Mouse (Mus musculus): Measurements from ENCODE around the gene Actn1.

The Actn1 gene

GRCm38 (mm10) chr12:80146227-80147223 lies 113.6 kb downstream of the Actn1 start:
- no peak for TF ChIP-seq GATA4 (IDR thresholded peaks at IDR 0.05; ENCODE audit: insufficient replicate concordance, low read length)

DNA sequence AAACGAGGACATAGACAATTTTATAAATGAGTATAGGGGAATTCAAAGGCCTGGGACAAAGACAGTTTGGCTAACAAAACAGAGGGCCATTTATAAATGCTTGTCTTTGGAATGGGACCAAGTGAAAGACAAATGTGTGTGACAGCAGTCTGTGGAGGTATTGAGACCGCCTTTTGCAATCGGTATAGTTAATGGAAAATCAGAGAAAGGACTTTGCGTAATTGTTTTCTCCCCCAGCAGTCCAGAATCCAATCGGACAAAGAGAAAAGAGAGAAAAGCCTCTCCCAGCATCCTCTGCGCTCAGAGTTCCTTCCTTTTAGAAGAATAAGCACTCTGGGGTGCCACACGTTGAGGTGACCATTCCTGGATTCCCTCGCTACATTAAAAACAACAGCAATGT lies 114.8 kb downstream of the Actn1 start:
- TF ChIP-seq GATA4 (IDR thresholded peaks at IDR 0.05; ENCODE audit: insufficient replicate concordance, low read length), result no peak

GRCm38 (mm10) chr12:80144846-80145245 lies 115.3 kb downstream of the Actn1 start:
- no peak for TF ChIP-seq GATA4 (IDR thresholded peaks at IDR 0.05; ENCODE audit: insufficient replicate concordance, low read length)

DNA sequence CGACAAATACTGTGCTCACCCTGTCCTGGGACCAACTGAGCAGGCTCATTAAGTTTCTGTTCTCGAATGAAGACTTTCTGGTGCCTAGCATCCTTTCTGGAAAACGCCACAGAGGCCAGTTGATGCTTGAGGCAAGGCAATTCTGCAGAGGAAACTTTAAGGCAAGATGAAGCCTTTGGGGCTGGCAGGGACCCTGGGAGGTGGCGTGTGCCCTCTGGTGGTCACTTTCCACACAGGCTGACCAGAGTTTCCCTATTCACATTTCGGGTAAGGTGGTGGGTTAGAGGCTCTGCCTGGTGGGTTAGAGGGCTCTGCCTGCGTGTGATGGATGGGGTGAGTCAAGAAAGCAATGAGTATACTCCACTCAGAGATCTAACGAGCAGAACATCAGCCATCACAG lies 118.7 kb downstream of the Actn1 start:
- no peak for TF ChIP-seq GATA4 (IDR thresholded peaks at IDR 0.05; ENCODE audit: insufficient replicate concordance, low read length)

DNA sequence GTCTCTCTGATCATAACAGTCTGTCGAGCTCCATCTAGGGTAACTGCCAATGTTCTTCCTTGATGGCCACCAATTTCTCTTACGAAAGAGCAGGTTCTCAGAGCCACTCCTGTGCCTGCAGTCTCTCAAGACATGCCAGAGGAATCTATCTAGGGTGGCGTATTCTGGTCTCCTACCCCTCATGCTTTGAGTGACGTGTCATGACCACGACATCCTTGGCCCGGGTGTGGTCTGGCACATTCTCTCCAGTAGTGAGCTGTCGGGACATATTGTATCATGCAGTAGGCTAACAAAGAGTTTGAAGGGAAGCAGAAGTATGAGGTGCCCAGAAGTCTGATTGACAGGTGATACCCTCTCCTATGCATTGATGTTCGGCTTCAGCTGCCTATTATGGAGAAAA lies 119.2 kb downstream of the Actn1 start:
- TF ChIP-seq GATA4 (IDR thresholded peaks at IDR 0.05; ENCODE audit: insufficient replicate concordance, low read length), result no peak

GRCm38 (mm10) chr12:80137744-80138143 lies 122.4 kb downstream of the Actn1 start:
- TF ChIP-seq GATA4 (IDR thresholded peaks at IDR 0.05; ENCODE audit: insufficient replicate concordance, low read length), result no peak

DNA sequence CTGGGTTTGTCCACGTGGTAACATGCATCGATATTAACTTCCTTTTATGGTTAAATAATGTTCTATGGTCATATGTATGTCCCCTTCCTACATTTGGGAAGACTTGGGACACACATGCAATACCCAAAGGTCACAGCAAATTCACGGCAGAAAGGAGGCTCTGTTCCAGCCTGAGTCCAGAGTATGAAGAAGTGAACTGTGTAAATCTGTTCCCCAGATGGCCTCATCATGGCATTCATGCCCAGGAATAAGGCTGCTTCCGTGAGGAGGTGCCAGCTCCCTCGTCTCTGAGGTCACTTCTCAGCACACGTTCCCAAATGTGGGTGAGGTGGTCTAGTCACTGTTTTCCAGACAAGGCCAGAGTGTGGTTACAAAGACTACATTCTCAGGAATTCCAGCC lies 122.9 kb downstream of the Actn1 start:
- TF ChIP-seq GATA4 (IDR thresholded peaks at IDR 0.05; ENCODE audit: insufficient replicate concordance, low read length), result no peak

GRCm38 (mm10) chr12:80136264-80136930 lies 123.8 kb downstream of the Actn1 start:
- peak; percentile 59; the same call in 1 of the 2 replicates for TF ChIP-seq GATA4 (IDR thresholded peaks at IDR 0.05; ENCODE audit: insufficient replicate concordance, low read length)

- TF ChIP-seq GATA4 (IDR thresholded peaks at IDR 0.05; ENCODE audit: insufficient replicate concordance, low read length), result no peak
Measured at GRCm38 (mm10) chr12:80135173-80135572, 125.0 kb downstream of the Actn1 start.

DNA sequence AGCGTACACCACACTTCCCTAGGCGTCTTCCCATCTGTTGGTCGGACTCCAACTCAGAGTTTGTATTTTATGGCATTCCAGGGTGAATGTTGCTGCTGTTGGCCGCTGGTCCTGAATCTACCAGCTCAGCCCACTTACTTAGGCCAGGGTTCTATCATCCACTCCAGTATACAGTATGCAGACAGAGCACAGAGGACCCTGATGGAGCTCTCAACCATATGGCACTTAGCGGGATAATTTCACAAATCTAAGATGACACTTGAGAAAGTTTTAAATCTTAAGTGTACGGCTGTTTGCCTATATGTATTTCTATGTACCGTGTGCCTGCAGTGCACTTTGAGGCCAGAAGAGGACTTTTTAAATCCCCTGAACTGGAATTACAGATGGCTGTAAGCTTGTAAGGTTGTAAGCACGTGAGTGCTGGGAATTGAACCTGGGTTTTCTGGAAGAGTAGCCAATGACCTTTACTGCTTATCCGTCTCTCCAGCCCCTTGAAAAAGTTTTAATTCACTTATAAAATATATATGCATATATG lies 127.1 kb downstream of the Actn1 start:
- TF ChIP-seq GATA4 (IDR thresholded peaks at IDR 0.05; ENCODE audit: insufficient replicate concordance, low read length), result no peak

DNA sequence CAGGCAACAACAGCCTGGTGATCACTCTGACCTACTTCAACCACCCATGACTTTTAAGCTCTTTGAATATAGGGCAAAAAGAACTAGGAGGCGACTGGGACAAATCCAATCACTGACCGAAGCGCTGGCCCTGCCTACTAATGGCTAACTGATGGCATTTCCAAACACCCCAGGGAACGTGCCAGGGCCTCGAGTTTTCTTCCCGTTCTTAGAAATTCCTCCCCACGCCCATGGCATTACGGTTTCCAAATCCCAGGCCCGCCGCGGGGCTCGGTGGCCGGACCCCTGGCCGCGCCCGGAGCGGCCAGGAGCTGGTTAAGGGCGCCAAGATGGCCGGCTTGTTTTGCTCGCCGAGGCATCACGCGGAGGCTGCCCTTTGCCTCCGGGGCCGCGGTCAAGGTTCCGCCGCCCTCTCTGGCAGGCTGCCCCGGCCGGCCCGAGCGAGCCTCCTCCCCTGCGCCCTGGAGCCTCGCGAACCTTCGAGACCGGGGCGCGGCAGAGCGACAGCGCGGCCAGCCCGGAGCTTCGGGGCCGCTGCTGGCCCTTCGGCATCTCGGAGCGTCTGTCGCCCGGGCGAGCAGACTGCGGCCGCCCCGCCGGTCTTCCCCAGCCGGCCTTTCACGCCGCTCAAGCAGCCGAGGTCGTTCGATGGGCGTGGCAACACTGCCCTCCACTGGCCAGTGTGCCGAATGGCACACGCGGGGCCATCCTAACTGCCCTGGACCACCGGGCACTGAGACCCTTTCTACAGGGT lies 127.7 kb downstream of the Actn1 start:
- no peak for TF ChIP-seq GATA4 (IDR thresholded peaks at IDR 0.05; ENCODE audit: insufficient replicate concordance, low read length)

DNA sequence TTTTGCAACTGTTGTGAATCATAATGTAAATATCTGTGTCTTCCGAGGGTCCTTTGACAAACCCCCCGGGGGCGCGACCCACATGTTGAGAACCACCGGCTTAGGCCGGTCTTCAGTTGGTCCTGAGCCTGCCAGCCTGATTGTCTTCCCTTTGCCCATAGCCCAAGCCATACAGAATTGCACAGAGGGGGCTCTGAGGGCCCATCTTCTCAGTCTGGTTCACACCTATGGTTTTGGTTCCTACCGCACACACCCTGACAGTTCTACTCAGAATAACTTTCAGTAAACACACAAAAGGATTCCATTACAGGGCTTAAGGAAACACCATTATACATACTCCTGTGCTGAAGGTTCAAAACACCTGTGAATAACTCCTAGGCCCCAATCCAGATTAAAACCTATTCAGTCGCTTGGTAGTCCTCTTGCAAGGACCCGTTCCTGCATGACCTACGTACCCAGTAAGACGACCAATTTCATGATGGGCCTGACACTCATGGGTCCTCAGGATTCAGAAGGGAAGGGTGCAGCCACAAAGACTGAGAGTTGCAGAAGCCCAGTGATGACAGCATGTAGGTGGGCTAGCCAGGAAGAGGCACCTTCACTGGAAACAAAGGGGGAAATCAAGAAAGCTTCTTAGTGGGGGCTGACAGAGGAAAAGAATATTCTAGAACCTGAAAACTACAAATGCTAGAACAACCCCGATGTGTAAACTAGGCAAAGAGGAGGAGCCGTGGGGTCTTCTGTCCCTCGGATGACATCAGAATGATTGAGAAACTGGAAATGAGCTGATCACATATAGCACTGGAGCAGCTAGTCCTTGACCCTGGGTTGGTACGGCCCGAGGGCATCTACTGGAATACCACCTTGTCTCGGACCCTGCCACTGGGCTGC lies 128.6 kb downstream of the Actn1 start:
- TF ChIP-seq GATA4 (IDR thresholded peaks at IDR 0.05; ENCODE audit: insufficient replicate concordance, low read length), result no peak

GRCm38 (mm10) chr12:80130558-80131358 lies 129.4 kb downstream of the Actn1 start:
- no peak for TF ChIP-seq GATA4 (IDR thresholded peaks at IDR 0.05; ENCODE audit: insufficient replicate concordance, low read length)

Data from liver, adult (tissue).